Mouse (Mus musculus) kidney, adult 10 weeks (tissue): Measurements from ENCODE around the gene Stag2. TPM values are rescaled to one million over a fixed set of nuclear protein-coding genes. Genes with fewer than 3 reads are reported as not detected.

Experiments used
- polyA plus RNA-seq: library from polyadenylated mRNA; stranded (reverse); fragments of 350-450 nt; fragmentation: Illumina TruSeq; extraction: RNeasy Lipid Tissue Mini Kit (QIAGEN cat#74804); gene quantifications from one replicate; pipeline ENCODE4 v1.2.3, GENCODE M21; 2014; ENCODE audit warnings: low read depth, low replicate concordance

The Stag2 gene
- polyA plus RNA-seq, result 167 TPM

GRCm38 (mm10) chrX:42148788-42149556 lies at the start of gene Stag2:
Gene Stag2, plus strand, starts transcription at chrX:42149317.

Other genes starting within 250 kb of the Stag2 start
- gene Thoc2, start 228.6 kb upstream of the Stag2 start, polyA plus RNA-seq, result 90.0 TPM
- gene Xiap, start 89.6 kb upstream of the Stag2 start, polyA plus RNA-seq, result 123 TPM